Mouse (Mus musculus) ES-E14 (cell line): ENCODE results near the gene Btbd11. TPM values are rescaled to one million over a fixed set of nuclear protein-coding genes. Genes with fewer than 3 reads are reported as not detected.

Experiments used
- DNase-seq: peaks from one replicate; pipeline ENCODE4 v3.0.0-alpha.2; 2013; ENCODE audit warnings: low read depth, low spot score
- H3K27ac ChIP-seq: 2 replicates; pipeline ENCODE4 v1.5.1; 2012; ENCODE audit warnings: low read depth, mild to moderate bottlenecking, low read length, moderate library complexity, mixed read lengths; ENCODE audit not compliant: poor library complexity, insufficient read depth, severe bottlenecking
- H3K36me3 ChIP-seq: 2 replicates; pipeline ENCODE4 v1.6.1; 2012; ENCODE audit warnings: mild to moderate bottlenecking, low read length, moderate library complexity, mixed read lengths; ENCODE audit not compliant: control insufficient read depth, poor library complexity, insufficient read depth, severe bottlenecking
- H3K4me1 ChIP-seq, 2 experiments: fragments of 150-350 bp in 1 of 2; sonication (generic) in 1 of 2; 2 replicates each; pipeline ENCODE4 v1.6.1; 2012; ENCODE audit warnings: low read length in 2 of 2, mild to moderate bottlenecking in 1 of 2, mixed read lengths in 1 of 2; ENCODE audit not compliant: control insufficient read depth in 2 of 2, insufficient read depth in 2 of 2, poor library complexity in 1 of 2
- H3K4me3 ChIP-seq, 2 experiments: fragments of 150-350 bp in 1 of 2; sonication (generic) in 1 of 2; 2 replicates each; pipeline ENCODE4 v1.5.1; 2012; ENCODE audit warnings: low read length in 2 of 2, low read depth in 1 of 2, mild to moderate bottlenecking in 1 of 2, mixed read lengths in 1 of 2; ENCODE audit not compliant: insufficient read depth in 1 of 2, poor library complexity in 1 of 2, severe bottlenecking in 1 of 2
- H3K9ac ChIP-seq: 2 replicates; pipeline ENCODE4 v1.6.1; 2012; ENCODE audit warnings: low read depth, mild to moderate bottlenecking, low read length, mixed read lengths; ENCODE audit not compliant: poor library complexity, insufficient read depth, severe bottlenecking
- H3K9me3 ChIP-seq: fragments of 150-350 bp; sonication (generic); 2 replicates; pipeline ENCODE4 v1.6.1; 2012; ENCODE audit warnings: low read depth, mild to moderate bottlenecking, low read length; ENCODE audit not compliant: control insufficient read depth, insufficient read depth
- CHD2 ChIP-seq: IDR thresholded peaks from 2 replicates; pipeline ENCODE4 v1.6.1; 2014; ENCODE audit warnings: mild to moderate bottlenecking, low read depth, low read length, inconsistent platforms
- HCFC1 ChIP-seq: IDR thresholded peaks from 2 replicates; pipeline ENCODE4 v1.6.1; 2012; ENCODE audit warnings: low read length, inconsistent platforms, borderline replicate concordance; ENCODE audit not compliant: insufficient read depth
- MAFK ChIP-seq: IDR thresholded peaks from 2 replicates; pipeline ENCODE4 v1.6.1; 2014; ENCODE audit warnings: mild to moderate bottlenecking, low read depth, low read length, inconsistent platforms; ENCODE audit not compliant: insufficient read depth
- ZC3H11A ChIP-seq: IDR thresholded peaks from 2 replicates; pipeline ENCODE4 v1.6.1; 2012; ENCODE audit warnings: low read depth, mild to moderate bottlenecking, inconsistent platforms, low read length, borderline replicate concordance
- ZNF384 ChIP-seq: IDR thresholded peaks from 2 replicates; pipeline ENCODE4 v1.6.1; 2012; ENCODE audit warnings: low read depth, low read length, inconsistent platforms
- in situ Hi-C, 2 experiments: fragments of 600-800 bp; cut with MboI; formaldehyde crosslinking; loops; one replicate each; pipeline ENCODE4 v1.15.1; 2025; ENCODE audit warnings: low sequenced_read_pairs in 2 of 2, inconsistent platforms in 1 of 2; ENCODE audit not compliant: unreplicated experiment in 2 of 2
- total RNA-seq: library from RNA; depleted of rRNA; stranded (reverse); fragments of 300-350 nt; gene quantifications from 2 replicates; pipeline ENCODE4 v1.2.3, GENCODE M21; 2012; rRNA removed

Btbd11 gene
- total RNA-seq, result 9.9 and 14.7 TPM in 2 replicates

DNA sequence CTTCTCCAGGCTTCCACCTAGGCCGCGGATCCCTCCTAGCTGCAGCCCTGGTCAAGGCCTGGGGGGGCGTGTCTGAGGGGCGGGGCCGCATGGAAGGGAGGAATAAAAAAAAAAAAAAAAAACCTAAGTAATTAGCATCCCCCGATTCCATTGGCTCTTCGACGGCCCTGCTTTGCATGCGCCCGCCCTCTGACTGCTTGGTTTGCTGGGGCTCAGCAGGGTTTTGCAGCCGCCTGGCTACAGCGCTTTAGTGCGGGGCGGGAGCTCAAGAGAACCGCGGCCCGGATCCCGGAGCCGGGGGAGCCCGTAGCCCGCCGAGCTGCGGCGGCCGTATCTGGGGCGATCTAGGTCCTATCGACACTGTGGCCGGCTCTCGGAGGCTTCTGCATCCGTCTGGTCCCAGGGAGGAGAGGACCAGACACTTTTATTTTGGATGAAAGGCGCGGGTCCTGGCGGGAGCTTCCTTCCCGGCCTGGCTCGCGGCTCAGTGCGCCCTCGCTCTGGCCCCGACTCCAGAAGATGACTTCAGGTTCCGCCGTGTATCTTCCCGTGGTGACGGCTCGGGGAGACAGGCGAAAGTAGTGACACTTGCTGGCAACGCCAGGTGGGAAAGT is at the start of gene Btbd11:
Gene Btbd11, plus strand, starts transcription at position 210 of the 614 bp plus-strand sequence.
- in situ Hi-C loops, result no loop called here
- TF ChIP-seq CHD2 (no peak), ZNF384 (peak; percentile 99), ZC3H11A (no peak), MAFK (0 out of 2 replicates have a peak, but pooled peaks have one; percentile 6), HCFC1 (0 out of 2 replicates have a peak, but pooled peaks have one; percentile 46)
- Histone ChIP-seq H3K4me3 (peak within 1 kb of the TSS; percentile 78 to 84), H3K27ac (no peak within 1 kb of the TSS), H3K4me1 (peaks cover 7 to 8% of the 10 kb centered on the region in 2 experiments), H3K36me3 (no peaks in the 10 kb centered on the region), H3K9ac (peak within 1 kb of the TSS; percentile 80), H3K9me3 (no peaks in the 10 kb centered on the region)
- peak; percentile 93 for DNase-seq

DNA sequence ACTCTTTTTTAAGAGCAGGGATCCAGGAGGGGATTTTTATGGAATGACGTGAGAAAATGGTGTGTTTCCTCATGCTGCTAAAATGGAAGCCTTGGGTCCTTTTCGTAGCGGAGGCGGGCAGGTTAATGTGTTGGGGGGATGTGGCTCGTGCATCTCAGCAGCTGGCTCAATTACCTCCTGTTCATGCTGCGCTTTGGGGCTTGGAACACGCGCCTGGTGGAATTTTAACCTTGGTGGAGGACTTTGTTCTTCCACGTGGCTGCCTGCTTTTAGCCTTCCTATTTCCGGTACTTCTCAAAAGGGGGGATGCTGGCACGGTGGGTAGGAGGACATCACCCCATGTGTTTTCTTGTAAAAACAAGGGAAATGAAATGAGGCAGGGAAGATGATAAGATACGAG is 47.9 kb upstream of the Btbd11 start:
- TF ChIP-seq ZC3H11A (no peak), ZNF384 (no peak), HCFC1 (no peak), MAFK (no peak), CHD2 (no peak)
- H3K9ac ChIP-seq, result no peak overlapping the region
- H3K27ac ChIP-seq, result no peak overlapping the region
- no peak for DNase-seq
- H3K4me3 ChIP-seq, result no peak overlapping the region
- no peaks in the 10 kb centered on the region; a peak in 1 of 4 replicates for H3K4me1 ChIP-seq
- no peaks in the 10 kb centered on the region for H3K36me3 ChIP-seq
- H3K9me3 ChIP-seq, result no peaks in the 10 kb centered on the region
- in situ Hi-C loops, result no loop called here

DNA sequence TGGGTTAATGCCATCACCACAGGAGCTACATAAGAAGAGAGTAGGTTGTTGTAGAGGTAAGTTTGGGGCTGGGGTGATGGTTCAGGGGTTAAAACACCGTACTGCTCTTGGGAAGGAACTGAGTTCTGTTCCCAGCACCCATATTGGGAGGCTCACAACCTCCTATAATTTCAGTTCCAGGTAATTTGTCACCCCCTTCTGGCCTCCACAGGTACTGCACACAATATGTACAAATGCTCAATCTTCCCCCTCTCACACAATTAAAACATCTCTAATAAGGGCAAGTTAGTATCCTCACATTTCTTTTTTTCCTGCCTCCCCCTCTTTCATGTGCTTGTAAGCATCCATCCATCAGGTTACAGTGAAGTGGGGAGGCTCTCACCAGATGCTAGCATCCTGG is 44.7 kb upstream of the Btbd11 start:
- in situ Hi-C loops, result no loop called here
- TF ChIP-seq HCFC1 (no peak), ZC3H11A (no peak), MAFK (no peak), CHD2 (no peak), ZNF384 (no peak)

DNA sequence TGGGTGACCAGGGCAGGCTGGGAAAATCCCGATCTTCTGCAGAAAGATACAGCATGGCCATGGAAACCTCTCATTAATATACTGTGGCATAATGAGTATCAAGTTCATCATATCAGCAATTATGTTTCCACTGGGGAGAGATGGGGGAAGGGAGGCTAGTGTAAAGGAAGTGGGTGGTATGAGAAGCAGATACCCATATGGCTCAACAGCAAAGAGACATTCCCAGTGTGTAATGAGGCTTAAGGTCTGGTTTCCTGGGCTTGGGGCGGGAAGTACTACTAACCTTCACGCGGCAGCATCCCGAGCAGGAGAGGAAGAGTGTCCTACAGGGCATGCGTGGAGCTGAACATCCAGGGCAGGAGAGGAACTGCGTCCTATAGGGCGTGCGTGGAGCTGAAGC is 39.4 kb upstream of the Btbd11 start:
- DNase-seq, result no peak
- H3K9ac ChIP-seq, result no peak overlapping the region
- no peak overlapping the region for H3K4me3 ChIP-seq
- no peaks in the 10 kb centered on the region for H3K4me1 ChIP-seq
- TF ChIP-seq ZC3H11A, result no peak
- TF ChIP-seq CHD2, result no peak
- no peak for TF ChIP-seq MAFK
- no peak for TF ChIP-seq ZNF384
- TF ChIP-seq HCFC1, result no peak
- no peaks in the 10 kb centered on the region for H3K9me3 ChIP-seq
- H3K36me3 ChIP-seq, result no peaks in the 10 kb centered on the region
- H3K27ac ChIP-seq, result no peak overlapping the region
- in situ Hi-C loops, result no loop called here

More for the DNA sequence above, 44.7 kb upstream of the Btbd11 start:
- no peaks in the 10 kb centered on the region for H3K36me3 ChIP-seq
- H3K27ac ChIP-seq, result no peak overlapping the region
- H3K9me3 ChIP-seq, result no peaks in the 10 kb centered on the region
- DNase-seq, result peak; percentile 21
- H3K4me1 ChIP-seq, result no peaks in the 10 kb centered on the region
- no peak overlapping the region for H3K9ac ChIP-seq
- H3K4me3 ChIP-seq, result no peak overlapping the region
